Mouse (Mus musculus) bone marrow, adult 2 months (tissue): ENCODE measurements around the gene Fen1.

Experiments
- CTCF ChIP-seq: fragments of 200-500 bp; IDR thresholded peaks from 2 replicates; pipeline ENCODE4 v1.5.1; 2011; ENCODE audit warnings: low read length, control low read depth; ENCODE audit not compliant: control insufficient read depth, insufficient read depth
- POLR2A ChIP-seq: fragments of 200-500 bp; IDR thresholded peaks from 2 replicates; pipeline ENCODE4 v1.6.1; 2011; ENCODE audit warnings: low read depth, mild to moderate bottlenecking, control low read depth, low read length, borderline replicate concordance; ENCODE audit not compliant: control insufficient read depth

DNA sequence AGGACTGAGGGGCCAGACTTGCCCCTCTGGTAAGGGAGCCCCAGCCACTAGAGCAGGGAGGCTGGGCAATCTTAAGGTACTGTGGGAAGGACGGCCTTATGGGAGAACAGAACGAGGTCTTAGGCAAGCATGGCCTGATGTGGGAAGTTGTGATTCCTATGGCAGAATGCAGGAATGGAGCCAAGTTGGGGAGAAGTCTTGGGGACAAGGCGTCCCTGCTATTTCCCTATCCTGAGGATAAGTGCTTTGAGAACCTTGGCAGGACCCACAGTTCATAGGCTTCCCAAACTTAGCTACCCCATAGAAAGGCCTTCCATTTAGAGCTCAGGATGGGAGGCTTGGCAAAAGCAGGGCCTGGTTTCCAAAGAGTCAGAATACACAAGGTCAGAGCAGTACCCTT is 4.9 kb upstream of the Fen1 start:
- TF ChIP-seq CTCF, result no peak
- no peak for TF ChIP-seq POLR2A
